Mouse (Mus musculus) mesoderm, embryonic 11.5 days (tissue): ENCODE measurements around the gene Fat3.
A peak's percentile ranks its signal among the peaks of the same experiment; 100 is the strongest.

ENCODE experiments used
- DNase-seq: peaks from one replicate; pipeline ENCODE4 v3.0.0-alpha.2; 2012; ENCODE audit warnings: low read depth, low spot score

Gene Fat3

GRCm38 (mm10) chr9:16256577-16257207 lies 244.4 kb downstream of the Fat3 start:
- no peak for DNase-seq

- DNase-seq, result no peak
These were observed 254.3 kb downstream of the Fat3 start for GRCm38 (mm10) chr9:16246741-16247140.

- peak; percentile 39 for DNase-seq
These were observed 269.5 kb downstream of the Fat3 start for GRCm38 (mm10) chr9:16231575-16231974.

GRCm38 (mm10) chr9:16228919-16229318 lies 272.2 kb downstream of the Fat3 start:
- DNase-seq, result no peak

GRCm38 (mm10) chr9:16227398-16227797 lies 273.7 kb downstream of the Fat3 start:
- DNase-seq, result no peak

- no peak for DNase-seq
These were observed 274.5 kb downstream of the Fat3 start for GRCm38 (mm10) chr9:16226545-16226944.

- DNase-seq, result no peak
These were observed 279.2 kb downstream of the Fat3 start for GRCm38 (mm10) chr9:16221885-16222284.

- no peak for DNase-seq
These were observed 284.9 kb downstream of the Fat3 start for GRCm38 (mm10) chr9:16216235-16216634.

GRCm38 (mm10) chr9:16214731-16215681 lies 286.1 kb downstream of the Fat3 start:
- peak; percentile 51 for DNase-seq

- no peak for DNase-seq
These were observed 287.8 kb downstream of the Fat3 start for GRCm38 (mm10) chr9:16213324-16213723.

- no peak for DNase-seq
These were observed 288.5 kb downstream of the Fat3 start for GRCm38 (mm10) chr9:16212628-16213027.

GRCm38 (mm10) chr9:16212163-16212562 lies 288.9 kb downstream of the Fat3 start:
- no peak for DNase-seq

- no peak for DNase-seq
These were observed 289.6 kb downstream of the Fat3 start for GRCm38 (mm10) chr9:16211468-16211867.

- DNase-seq, result no peak
These were observed 298.8 kb downstream of the Fat3 start for GRCm38 (mm10) chr9:16202296-16202695.

GRCm38 (mm10) chr9:16200948-16201347 lies 300.1 kb downstream of the Fat3 start:
- DNase-seq, result no peak

- no peak for DNase-seq
These were observed 314.6 kb downstream of the Fat3 start for GRCm38 (mm10) chr9:16186461-16186860.

- no peak for DNase-seq
These were observed 331.8 kb downstream of the Fat3 start for GRCm38 (mm10) chr9:16169238-16169637.

- no peak for DNase-seq
These were observed 333.0 kb downstream of the Fat3 start for GRCm38 (mm10) chr9:16168051-16168450.

GRCm38 (mm10) chr9:16159366-16159765 lies 341.7 kb downstream of the Fat3 start:
- no peak for DNase-seq

- DNase-seq, result peak; percentile 78
These were observed 347.5 kb downstream of the Fat3 start for GRCm38 (mm10) chr9:16153580-16153930.

GRCm38 (mm10) chr9:16152756-16153579 lies 348.1 kb downstream of the Fat3 start:
- DNase-seq, result peak; percentile 21

- no peak for DNase-seq
These were observed 351.0 kb downstream of the Fat3 start for GRCm38 (mm10) chr9:16150046-16150445.
